ENCODE assay signal across 12 mouse cellular contexts in the genomic region with DNA sequence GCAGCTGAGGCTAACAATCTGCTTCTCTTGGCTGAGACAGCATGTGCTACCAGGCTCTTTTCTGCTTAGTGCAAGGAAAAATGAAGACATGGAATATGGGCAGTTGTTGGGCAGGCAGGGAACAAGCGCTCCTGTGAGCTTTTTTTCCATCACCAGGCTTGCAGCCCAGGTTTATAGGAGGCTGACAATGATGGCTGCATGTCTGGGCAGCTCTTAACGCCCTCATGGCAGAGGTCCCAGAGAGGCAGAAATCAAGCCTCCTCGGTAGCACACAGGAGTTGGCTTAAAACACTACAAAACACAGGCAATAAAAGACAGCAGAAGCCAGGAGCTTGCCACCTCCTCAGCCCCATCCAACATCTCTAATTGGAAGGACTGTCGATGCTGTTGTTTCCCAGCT. TPM values are rescaled to one million over a fixed set of nuclear protein-coding genes. Genes with fewer than 3 reads are reported as not detected.
A peak's percentile ranks its signal among the peaks of the same experiment; 100 is the strongest.
DNase-seq lines count a peak whose midpoint lies in the region; ATAC-seq lines count a peak whose summit lies in the region.
"Had no signal": no experiment of that assay in that cellular context is flagged by ENCODE, and none has a peak within 500 bp of the region (broad histone marks: within the 10 kb centered on the region; RNA-seq: fewer than 3 reads in every experiment).

No protein-coding gene starts in this region.

- peak; percentile 19 for DNase-seq in gastrocnemius, postnatal 10 days
- DNase-seq in gastrocnemius, postnatal 36 days, result no peak
- DNase-seq in right cerebral cortex, adult 18-20 months, result peak; percentile 5
- no peak for DNase-seq in right cerebral cortex, postnatal 14 days
- DNase-seq in fat pad, adult 2 months (ENCODE audit: extremely low read depth, low read depth, low spot score), result peak; percentile 69
- peak; percentile 33 for DNase-seq in telencephalon, adult 2 months (ENCODE audit: low read depth, low spot score)
- DNase-seq: thymus, adult 2 months had no signal

- intact Hi-C loops in gastrocnemius, postnatal 36 days (cut with DNase I), result no loop called here

- no peak for ATAC-seq in erythroid progenitor cell, adult 5-6 weeks (replicated peaks; ENCODE audit: low FRiP score, poor library complexity, severe bottlenecking)
- ATAC-seq: intestine, embryonic 15.5 days had no signal

RNA-seq across cellular contexts. Expression of a gene that starts 28.8 kb away (rescaled TPM):
- 10 to 100 TPM; 29.5 to 37.1 TPM for total RNA-seq in gastrocnemius, postnatal 10 days (2021)
- 10 to 100 TPM; 25.3 to 25.9 TPM for total RNA-seq in gastrocnemius, postnatal 36 days (2021)
- 14.8 and 27.2 TPM in 2 replicates for total RNA-seq in erythroid progenitor cell, adult 5-6 weeks (2015; ENCODE audit: low replicate concordance)
- total RNA-seq in erythroid progenitor cell, adult 5-6 weeks (2017; ENCODE audit: low replicate concordance), result 10.0 and 11.8 TPM in 2 replicates

RNA-seq across cellular contexts. Expression of a gene that starts 31.6 kb away (rescaled TPM):
- not detected for total RNA-seq in gastrocnemius, postnatal 10 days (2021)
- not detected for total RNA-seq in gastrocnemius, postnatal 36 days (2021)
- not detected in 2 replicates for total RNA-seq in erythroid progenitor cell, adult 5-6 weeks (2015; ENCODE audit: low replicate concordance)
- not detected in 2 replicates for total RNA-seq in erythroid progenitor cell, adult 5-6 weeks (2017; ENCODE audit: low replicate concordance)
- total RNA-seq: G1E; granulocyte monocyte progenitor cell, adult 5-6 weeks; liver, adult 2 months had no signal

RNA-seq across cellular contexts. Expression of a gene that starts 47.3 kb away (rescaled TPM):
- 1 to 10 TPM; 1.1 to 1.2 TPM for total RNA-seq in gastrocnemius, postnatal 10 days (2021)
- under 1 TPM; 0.74 to 0.84 TPM for total RNA-seq in gastrocnemius, postnatal 36 days (2021)
- total RNA-seq in erythroid progenitor cell, adult 5-6 weeks (2015; ENCODE audit: low replicate concordance), result 2.9 and 5.4 TPM in 2 replicates
- 2.4 and 12.6 TPM in 2 replicates for total RNA-seq in erythroid progenitor cell, adult 5-6 weeks (2017; ENCODE audit: low replicate concordance)

Comparison
In these comparisons a context has a peak if more than half of its experiments do, and no peak if none do; other contexts are left out.
1. DNase-seq: peak in gastrocnemius, postnatal 10 days (single experiment), right cerebral cortex, adult 18-20 months (single experiment), fat pad, adult 2 months (single experiment) and telencephalon, adult 2 months (single experiment); none in gastrocnemius, postnatal 36 days (0 of 2) and right cerebral cortex, postnatal 14 days (single experiment).